Mouse (Mus musculus) frontal cortex, postnatal 10 days (tissue): ENCODE measurements around the gene Sf3a3.

Source experiments
- DNase-seq, 2 experiments: peaks; one replicate each; pipeline ENCODE4 v3.0.0; 2022; ENCODE audit warnings: low spot score in 2 of 2, mixed read lengths in 1 of 2

Sf3a3 gene

DNA sequence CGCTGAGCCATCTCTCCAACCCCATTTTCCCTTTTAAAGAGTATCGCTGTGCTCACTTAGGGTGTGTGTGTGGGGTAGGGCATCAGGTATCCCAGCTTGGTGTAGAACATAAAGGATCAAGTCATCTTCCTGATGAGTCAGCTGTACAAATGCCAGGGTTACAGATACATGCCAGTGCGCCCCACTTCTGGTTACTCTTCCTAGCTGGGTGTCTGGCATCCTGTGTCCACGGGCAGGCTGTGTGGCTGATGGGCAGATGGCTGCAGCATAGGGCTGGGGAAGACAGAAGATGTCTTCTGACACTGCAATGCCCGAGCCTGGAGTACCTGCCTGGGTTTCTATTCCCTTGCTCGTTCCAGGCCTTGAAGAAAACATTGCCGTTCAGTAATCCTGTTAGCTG lies 66.8 kb downstream of the Sf3a3 start:
- DNase-seq = no peak
